Mouse (Mus musculus) liver, embryonic 16.5 days (tissue): Measurements from ENCODE around the gene Gapdh. TPM values are rescaled to one million over a fixed set of nuclear protein-coding genes. Genes with fewer than 3 reads are reported as not detected.

Source experiments
- ATAC-seq: fragments of 200-750 bp; cut with Nextera tagmentation; 2 replicates; pipeline ENCODE4 v1.8.0; 2017; ENCODE audit warnings: low read depth, mild to moderate bottlenecking, moderate number of reproducible peaks, moderate library complexity
- H3K27ac ChIP-seq: fragments of 300-500 bp; sonication (generic); 2 replicates; pipeline ENCODE4 v1.5.1; 2014; ENCODE audit warnings: mild to moderate bottlenecking, low read length
- H3K27me3 ChIP-seq: fragments of 300-500 bp; sonication (generic); 2 replicates; pipeline ENCODE4 v1.6.1; 2014; ENCODE audit warnings: low read depth, low read length, mixed read lengths; ENCODE audit not compliant: control insufficient read depth, insufficient read depth
- H3K36me3 ChIP-seq: fragments of 300-500 bp; sonication (generic); 2 replicates; pipeline ENCODE4 v1.6.1; 2014; ENCODE audit warnings: mild to moderate bottlenecking; ENCODE audit not compliant: control insufficient read depth, insufficient read depth
- H3K4me1 ChIP-seq: fragments of 300-500 bp; sonication (generic); 2 replicates; pipeline ENCODE4 v1.6.1; 2014; ENCODE audit warnings: low read depth, low read length, mixed read lengths; ENCODE audit not compliant: control insufficient read depth
- H3K4me2 ChIP-seq: fragments of 300-500 bp; sonication (generic); 2 replicates; pipeline ENCODE4 v1.6.1; 2014; ENCODE audit warnings: low read depth, low read length, mixed read lengths
- H3K4me3 ChIP-seq: fragments of 300-500 bp; sonication (generic); 2 replicates; pipeline ENCODE4 v1.5.1; 2014; ENCODE audit warnings: low read depth, mild to moderate bottlenecking, low read length
- H3K9ac ChIP-seq: fragments of 300-500 bp; sonication (generic); 2 replicates; pipeline ENCODE4 v1.6.1; 2014; ENCODE audit warnings: low read depth, low read length
- H3K9me3 ChIP-seq: fragments of 300-500 bp; sonication (generic); replicated peaks from 2 replicates; pipeline ENCODE4 v1.6.1; 2016; ENCODE audit warnings: low read length; ENCODE audit not compliant: control insufficient read depth
- WGBS: fragments of 180-500 bp; shearing (Covaris S2); extraction: QIAGEN DNeasy Blood & Tissue Kit; methylation state at CpG from one replicate; pipeline ENCODE4 v1.1.7; 2014; ENCODE audit not compliant: insufficient replicate concordance; 5-methylcytosine and 5-hydroxymethylcytosine counted together
- polyA plus RNA-seq: library from polyadenylated mRNA; unstranded; fragments of >200 nt; fragmentation: Nextera tagmentation; extraction: Ambion mirVana; gene quantifications from 2 replicates; pipeline ENCODE4 v1.2.1, GENCODE M21; 2015

The Gapdh gene
- polyA plus RNA-seq, 1 experiment from 2014 or later, result 1,202 TPM

DNA sequence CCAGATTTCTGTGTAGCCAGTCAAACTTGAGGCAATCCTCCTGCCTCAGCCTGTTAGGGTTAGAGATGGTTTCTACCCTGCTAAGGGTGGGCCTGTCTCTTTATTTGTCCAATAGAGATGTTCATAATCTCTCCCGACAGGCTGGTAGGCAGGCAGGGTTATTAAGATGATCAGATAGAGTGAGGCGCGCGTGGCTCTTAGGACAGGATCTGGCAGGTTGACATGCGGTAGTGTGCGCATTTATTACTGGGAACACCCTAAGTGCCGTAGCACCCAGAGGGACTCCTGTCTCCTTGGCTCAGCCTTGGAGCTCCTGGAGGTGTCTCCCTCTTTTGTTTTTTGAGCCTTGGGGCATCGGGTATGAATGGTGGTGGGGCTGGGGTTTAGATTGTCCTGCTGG is 11.0 kb downstream of the Gapdh start:
- WGBS, result 50% methylated on average over 8 of the region's 8 CpGs
- Histone ChIP-seq H3K4me3 (no peak overlapping the region), H3K4me1 (peaks cover 28% of the 10 kb centered on the region), H3K27me3 (no peaks in the 10 kb centered on the region), H3K4me2 (no peak overlapping the region), H3K9me3 (no peaks in the 10 kb centered on the region), H3K9ac (no peak overlapping the region), H3K36me3 (no peaks in the 10 kb centered on the region), H3K27ac (no peak overlapping the region)
- ATAC-seq, result peak; percentile 12; the same call in 1 of the 2 replicates

GRCm38 (mm10) chr6:125154550-125154949 is 11.7 kb downstream of the Gapdh start:
- H3K36me3 ChIP-seq, result no peaks in the 10 kb centered on the region
- no peak overlapping the region for H3K4me2 ChIP-seq
- peaks cover 24% of the 10 kb centered on the region for H3K4me1 ChIP-seq

GRCm38 (mm10) chr6:125153682-125154081 is 12.6 kb downstream of the Gapdh start:
- Histone ChIP-seq H3K4me1 (peaks cover 24% of the 10 kb centered on the region), H3K4me2 (no peak overlapping the region), H3K27ac (no peak overlapping the region), H3K4me3 (no peak overlapping the region), H3K9me3 (no peaks in the 10 kb centered on the region), H3K36me3 (no peaks in the 10 kb centered on the region), H3K9ac (no peak overlapping the region), H3K27me3 (no peaks in the 10 kb centered on the region)
- 72% methylated on average over 4 of the region's 4 CpGs for WGBS
- no peak for ATAC-seq

More at GRCm38 (mm10) chr6:125154550-125154949, 11.7 kb downstream of the Gapdh start:
- no peak overlapping the region for H3K27ac ChIP-seq
- H3K9ac ChIP-seq, result no peak overlapping the region
- ATAC-seq, result no peak
- H3K9me3 ChIP-seq, result no peaks in the 10 kb centered on the region
- H3K4me3 ChIP-seq, result no peak overlapping the region
- no peaks in the 10 kb centered on the region for H3K27me3 ChIP-seq

DNA sequence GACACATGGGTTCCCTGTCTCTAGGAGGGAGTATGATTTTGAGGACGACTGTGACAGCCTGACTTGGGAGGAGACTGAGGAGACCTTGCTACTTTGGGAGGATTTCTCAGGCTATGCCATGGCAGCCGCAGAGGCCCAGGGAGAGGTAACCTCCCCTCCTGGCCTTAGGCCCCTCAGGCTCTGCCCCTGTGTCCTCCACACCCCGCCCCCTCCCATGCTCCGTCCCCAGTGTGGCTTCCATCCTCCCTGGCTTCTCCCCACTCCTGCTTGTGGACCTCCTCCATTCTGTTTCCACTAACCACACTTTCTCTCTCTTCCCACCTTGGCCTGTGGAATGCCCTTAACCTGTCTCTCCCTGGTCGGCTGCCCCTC is 13.3 kb downstream of the Gapdh start:
- WGBS, result 54% methylated on average over 5 of the region's 5 CpGs
- Histone ChIP-seq H3K9ac (no peak overlapping the region), H3K27ac (no peak overlapping the region), H3K9me3 (no peaks in the 10 kb centered on the region), H3K4me2 (no peak overlapping the region), H3K4me3 (no peak overlapping the region), H3K4me1 (peaks cover 24% of the 10 kb centered on the region), H3K27me3 (no peaks in the 10 kb centered on the region), H3K36me3 (no peaks in the 10 kb centered on the region)
- no peak for ATAC-seq

- Histone ChIP-seq H3K27ac (0 out of 2 replicates have a peak overlapping the region, but pooled peaks have one; percentile 9), H3K27me3 (no peaks in the 10 kb centered on the region), H3K4me3 (no peak overlapping the region), H3K36me3 (no peaks in the 10 kb centered on the region), H3K9me3 (no peaks in the 10 kb centered on the region), H3K4me1 (peaks cover 25% of the 10 kb centered on the region), H3K9ac (no peak overlapping the region), H3K4me2 (no peak overlapping the region)
- 39% methylated on average over 22 of the region's 22 CpGs for WGBS
- peak; percentile 36 for ATAC-seq
Measured at GRCm38 (mm10) chr6:125152212-125153017, 13.9 kb downstream of the Gapdh start.

DNA sequence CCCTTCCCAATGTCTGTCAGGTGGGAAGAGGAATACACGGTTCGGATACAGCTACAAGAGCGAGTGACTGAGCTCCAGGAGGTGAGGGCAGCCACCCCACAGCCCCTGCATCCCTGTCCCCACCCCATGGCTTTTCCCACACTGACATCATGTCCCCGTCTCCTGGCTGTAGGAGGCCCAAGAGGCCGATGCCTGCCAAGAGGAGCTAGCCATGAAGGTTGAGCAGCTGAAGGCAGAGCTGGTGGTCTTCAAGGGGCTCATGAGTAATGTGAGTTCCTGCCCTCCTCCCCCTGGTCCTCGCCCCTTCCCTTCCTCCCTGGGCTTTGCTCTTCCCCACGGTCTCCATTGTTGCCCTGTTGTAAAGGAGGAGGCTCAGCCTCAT is 16.7 kb downstream of the Gapdh start:
- H3K4me1 ChIP-seq, result peaks cover 35% of the 10 kb centered on the region
- 72% methylated on average over 7 of the region's 7 CpGs for WGBS
- H3K4me3 ChIP-seq, result no peak overlapping the region
- H3K36me3 ChIP-seq, result no peaks in the 10 kb centered on the region
- no peak overlapping the region for H3K9ac ChIP-seq
- no peaks in the 10 kb centered on the region for H3K27me3 ChIP-seq
- H3K4me2 ChIP-seq, result no peak overlapping the region
- H3K27ac ChIP-seq, result no peak overlapping the region
- no peak for ATAC-seq
- no peaks in the 10 kb centered on the region for H3K9me3 ChIP-seq

DNA sequence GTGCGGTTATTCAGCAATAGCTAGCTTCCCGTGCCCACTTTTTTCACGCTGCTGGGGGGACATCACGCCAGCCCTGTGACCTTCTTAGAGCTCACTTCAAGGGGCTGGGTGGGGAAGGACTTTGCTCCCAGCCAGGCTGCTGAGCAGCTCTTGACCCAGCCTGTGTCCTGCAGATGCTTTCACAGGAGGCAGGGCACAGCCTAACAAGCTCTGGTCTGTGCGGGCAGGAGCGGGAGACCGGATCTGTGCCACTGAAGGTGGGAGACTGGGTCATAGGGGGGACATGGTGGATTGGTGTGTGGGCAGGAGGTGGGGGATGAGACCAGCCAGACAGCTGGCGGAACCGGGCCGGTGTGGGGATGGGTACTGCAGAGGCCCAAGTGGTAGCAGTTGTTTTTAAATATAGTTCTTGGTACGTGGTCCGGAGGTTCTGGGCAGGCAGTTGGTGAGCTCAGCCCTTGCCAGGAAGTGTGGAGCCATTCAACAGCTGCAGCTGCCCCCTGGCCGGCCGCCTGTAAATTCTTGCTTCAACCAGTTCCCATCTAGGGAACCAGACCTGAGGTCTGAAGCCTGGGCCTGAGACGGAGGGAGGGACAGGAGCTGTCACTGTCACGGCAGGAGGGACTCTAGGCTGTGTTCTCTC is 17.2 kb downstream of the Gapdh start:
- no peaks in the 10 kb centered on the region for H3K36me3 ChIP-seq
- no peak overlapping the region for H3K4me2 ChIP-seq
- no peak overlapping the region for H3K9ac ChIP-seq
- no peak overlapping the region for H3K27ac ChIP-seq
- no peaks in the 10 kb centered on the region for H3K9me3 ChIP-seq
- ATAC-seq, result no peak
- WGBS, result 70% methylated on average over 16 of the region's 16 CpGs
- H3K4me3 ChIP-seq, result no peak overlapping the region
- H3K27me3 ChIP-seq, result no peaks in the 10 kb centered on the region
- H3K4me1 ChIP-seq, result peaks cover 38% of the 10 kb centered on the region

DNA sequence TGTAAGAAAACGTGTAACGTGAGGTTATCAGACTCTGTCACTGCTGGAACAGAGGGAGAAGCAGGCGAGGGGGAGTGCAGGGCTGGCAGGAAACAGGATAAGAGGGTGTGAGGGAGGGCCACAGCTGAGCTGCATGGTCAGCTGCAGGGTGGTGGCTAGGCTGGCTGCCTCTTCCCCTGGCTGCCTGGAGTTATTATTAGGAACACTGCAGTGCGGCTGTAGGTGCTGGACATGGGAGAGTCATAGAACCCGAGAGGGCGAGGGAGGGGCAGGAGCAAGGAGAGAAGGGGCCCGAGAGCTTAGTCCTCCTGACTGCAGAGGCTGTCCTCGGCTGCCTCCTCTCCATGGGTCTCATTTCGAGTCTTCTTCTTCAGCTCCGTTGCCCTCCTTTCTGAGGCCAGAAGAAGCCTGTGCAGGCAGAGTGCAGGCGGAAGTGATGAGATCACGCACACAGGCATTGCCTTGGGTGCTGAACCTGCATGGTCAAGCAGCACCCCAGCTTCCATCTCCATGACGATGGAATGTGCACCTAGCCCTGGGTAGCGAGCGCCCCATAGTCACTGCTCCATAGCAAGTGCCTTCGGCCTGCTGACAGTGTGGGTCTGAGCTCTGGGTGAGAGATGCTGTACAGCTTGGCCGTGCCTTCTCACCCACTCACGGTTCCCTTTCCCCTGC is 17.9 kb downstream of the Gapdh start:
- Histone ChIP-seq H3K4me3 (no peak overlapping the region), H3K4me1 (peaks cover 38% of the 10 kb centered on the region), H3K4me2 (no peak overlapping the region), H3K27ac (no peak overlapping the region), H3K27me3 (no peaks in the 10 kb centered on the region), H3K9ac (no peak overlapping the region), H3K36me3 (no peaks in the 10 kb centered on the region), H3K9me3 (no peaks in the 10 kb centered on the region)
- 44% methylated on average over 18 of the region's 18 CpGs for WGBS
- no peak for ATAC-seq

GRCm38 (mm10) chr6:125147329-125147728 is 18.9 kb downstream of the Gapdh start:
- Histone ChIP-seq H3K4me2 (no peak overlapping the region), H3K27me3 (no peaks in the 10 kb centered on the region), H3K4me1 (peaks cover 31% of the 10 kb centered on the region), H3K36me3 (no peaks in the 10 kb centered on the region), H3K9me3 (no peaks in the 10 kb centered on the region), H3K9ac (no peak overlapping the region; the same call in 1 of the 2 replicates), H3K4me3 (no peak overlapping the region), H3K27ac (no peak overlapping the region)
- ATAC-seq, result no peak
- WGBS, result 71% methylated on average over 10 of the region's 10 CpGs
